Mouse (Mus musculus): Measurements from ENCODE around the gene Gm38655.
"Not testable (repeated sequence)": the region's sequence is repeated elsewhere in the genome, so short reads cannot be mapped to it uniquely, and the experiment has no call there.

The Gm38655 gene

DNA sequence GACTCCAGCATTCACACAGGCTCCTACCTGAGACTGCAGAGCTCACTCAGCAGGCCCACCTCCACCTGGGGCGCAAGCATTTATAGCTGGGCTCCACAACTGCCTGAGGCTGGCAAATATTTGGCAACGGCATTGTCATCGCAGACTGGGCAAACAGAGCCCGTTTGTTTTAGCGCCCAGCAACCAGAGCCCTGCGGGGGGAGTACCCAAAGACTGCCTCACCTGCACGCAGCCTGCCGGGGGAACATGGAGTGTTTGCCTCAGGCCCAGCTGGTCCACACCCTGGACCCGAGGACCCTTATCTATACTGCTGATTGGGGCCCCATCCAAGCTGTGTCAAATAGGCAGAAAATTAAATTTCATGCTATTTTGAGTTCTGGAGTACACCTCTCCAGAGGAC lies at the start of gene Gm38655:
Gm38655 (minus strand) TSS at position 61 of the 400 bp plus-strand sequence.
- DNase-seq (ENCODE audit: low spot score): no peak

GRCm38 (mm10) chr17:25224586-25225222 lies 49.4 kb upstream of the Gm38655 start:
- DNase-seq (ENCODE audit: low spot score): no peak

- DNase-seq (ENCODE audit: low spot score): no peak
Observed at GRCm38 (mm10) chr17:25222951-25223601, 47.8 kb upstream of the Gm38655 start.

- DNase-seq (ENCODE audit: low spot score): not testable (repeated sequence)
Observed at GRCm38 (mm10) chr17:25222504-25222940, 47.3 kb upstream of the Gm38655 start.

DNA sequence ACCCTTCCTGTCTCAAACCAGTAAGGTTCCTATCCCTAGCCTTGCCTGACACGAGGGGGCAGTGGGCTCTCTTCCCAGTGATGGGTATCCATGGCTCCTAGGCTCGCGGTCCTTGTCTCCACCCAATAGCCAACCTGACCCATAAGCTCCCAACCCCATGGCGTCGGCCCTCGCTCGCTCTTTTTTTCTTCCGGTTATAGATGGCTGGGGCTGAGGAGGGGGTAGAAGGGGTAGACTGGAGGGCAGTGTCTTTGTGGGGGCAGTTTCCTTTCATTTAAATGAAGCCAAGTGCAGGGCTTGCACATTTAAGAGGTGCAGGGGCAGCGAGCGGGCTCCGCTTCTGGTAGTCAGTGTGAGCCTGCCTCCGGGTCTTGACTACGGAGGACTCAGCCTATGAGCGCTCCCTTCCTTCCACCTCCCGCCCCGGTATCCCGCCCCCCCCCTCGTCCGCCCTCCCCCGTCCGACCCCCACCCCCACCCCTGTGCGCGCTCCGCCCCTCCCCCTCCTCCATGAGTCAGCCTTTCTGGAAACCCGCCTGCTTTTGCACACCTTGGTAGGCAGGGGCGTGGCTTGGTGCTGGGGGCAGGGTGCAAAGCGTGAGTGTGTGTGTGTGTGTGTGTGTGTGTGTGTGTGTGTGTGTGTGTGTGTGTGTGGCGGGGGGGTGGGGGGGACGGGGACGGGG lies 46.7 kb upstream of the Gm38655 start:
- peak; percentile 73 for DNase-seq (ENCODE audit: low spot score)

DNA sequence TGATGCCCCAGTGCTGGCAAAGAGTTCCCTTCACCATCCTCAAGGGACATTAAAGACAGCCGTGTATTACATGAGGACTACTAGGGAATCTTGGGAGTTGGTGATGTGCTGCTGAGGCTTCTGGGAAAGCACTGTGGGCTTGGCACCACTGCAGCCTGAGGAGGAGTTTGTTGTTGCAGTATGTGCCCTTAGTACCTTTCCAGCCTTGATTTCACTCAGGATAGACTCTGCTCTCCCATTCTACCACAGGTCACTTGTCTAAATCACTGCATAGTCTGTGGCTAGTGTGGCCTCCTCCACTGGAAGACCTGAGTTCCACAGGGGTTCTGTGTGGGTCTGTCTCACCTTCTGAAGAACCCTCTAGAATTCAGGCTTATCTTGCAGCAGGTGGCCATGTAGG lies 45.5 kb upstream of the Gm38655 start:
- DNase-seq (ENCODE audit: low spot score): no peak

- DNase-seq (ENCODE audit: low spot score): no peak
Observed at GRCm38 (mm10) chr17:25219492-25220295, 44.4 kb upstream of the Gm38655 start.

DNA sequence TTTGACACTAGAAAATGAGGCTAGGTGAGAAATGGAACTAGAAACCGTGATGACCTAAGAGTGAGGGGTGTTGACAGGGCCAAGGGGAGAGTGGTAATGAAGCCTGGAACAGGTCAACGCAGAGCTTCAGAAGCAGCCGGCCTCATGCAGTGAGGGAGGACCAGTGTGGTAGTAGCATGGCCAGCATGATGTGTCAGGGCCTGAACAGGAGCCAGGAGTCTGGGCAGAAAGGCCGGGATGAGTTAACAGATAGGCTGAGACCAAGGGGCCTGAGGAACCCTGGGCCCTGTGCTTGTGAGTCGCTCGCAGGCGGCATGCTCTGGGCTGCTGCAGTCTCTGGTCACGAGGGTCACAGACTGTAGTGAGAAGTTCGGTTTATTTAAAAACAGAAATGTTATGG lies 43.7 kb upstream of the Gm38655 start:
- DNase-seq (ENCODE audit: low spot score): no peak

GRCm38 (mm10) chr17:25215431-25215830 lies 40.2 kb upstream of the Gm38655 start:
- DNase-seq (ENCODE audit: low spot score): no peak

DNA sequence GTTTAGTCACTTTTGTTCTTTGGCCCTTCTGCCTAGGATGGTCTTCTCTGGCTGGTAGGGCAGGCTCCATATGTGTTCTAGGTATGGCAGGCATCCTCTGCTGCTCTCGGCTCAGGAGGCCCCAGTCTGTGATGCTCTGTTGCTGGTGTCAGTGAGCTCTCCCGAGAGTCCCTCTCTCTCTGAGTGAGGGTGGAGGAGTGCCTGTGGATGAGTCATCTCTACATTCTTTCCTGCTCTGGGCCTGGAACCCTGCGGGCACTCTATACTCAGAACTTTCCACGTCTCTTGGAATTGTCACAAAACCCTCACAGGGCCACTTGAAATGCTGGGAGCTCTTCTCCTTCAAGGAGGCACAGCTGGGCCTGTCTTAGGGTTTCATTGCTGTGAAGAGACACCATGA lies 36.4 kb upstream of the Gm38655 start:
- DNase-seq (ENCODE audit: low spot score): no peak

GRCm38 (mm10) chr17:25210680-25211466 lies 35.6 kb upstream of the Gm38655 start:
- no peak for DNase-seq (ENCODE audit: low spot score)

GRCm38 (mm10) chr17:25210006-25210405 lies 34.7 kb upstream of the Gm38655 start:
- no peak for DNase-seq (ENCODE audit: low spot score)

DNA sequence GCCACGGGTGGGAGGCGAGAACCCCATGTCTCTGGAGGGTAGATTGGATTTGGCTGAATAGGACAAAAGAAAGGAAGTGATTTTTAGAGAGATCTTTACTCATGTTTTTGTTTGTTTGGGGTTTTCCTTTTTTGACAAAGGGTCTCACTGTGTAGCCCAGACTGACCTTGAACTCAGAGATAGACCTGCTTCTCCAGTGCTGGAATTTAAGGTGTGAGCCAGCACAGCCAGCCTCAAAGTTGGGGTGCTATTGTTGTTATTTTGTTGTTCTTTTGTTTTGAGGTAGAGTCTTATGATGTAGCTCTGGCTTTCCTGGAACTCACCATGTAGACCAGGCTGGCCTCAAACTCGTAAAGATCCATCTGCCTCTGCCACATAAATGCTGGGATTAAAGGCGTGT lies 27.1 kb upstream of the Gm38655 start:
- DNase-seq (ENCODE audit: low spot score): no peak

DNA sequence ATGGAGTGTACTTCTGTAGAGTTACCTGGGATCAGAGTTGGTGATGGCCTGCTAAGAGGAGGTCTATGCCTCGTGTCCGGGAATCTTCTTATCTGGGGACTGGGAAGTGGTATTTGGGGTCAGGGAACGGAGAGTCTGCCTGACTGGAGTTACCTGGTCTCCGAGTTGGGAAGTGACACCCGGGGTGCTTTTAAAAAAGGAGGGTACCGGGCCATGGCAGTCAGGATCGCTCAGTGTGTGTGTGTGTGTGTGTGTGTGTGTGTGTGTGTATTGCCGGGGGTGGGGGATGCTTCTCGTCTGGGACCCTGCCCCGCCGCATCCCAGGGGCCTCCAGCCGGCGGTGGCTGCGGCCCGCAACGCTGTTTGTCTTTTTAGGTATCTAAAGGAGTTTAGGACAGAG lies 13.8 kb upstream of the Gm38655 start:
- no peak for DNase-seq (ENCODE audit: low spot score)

DNA sequence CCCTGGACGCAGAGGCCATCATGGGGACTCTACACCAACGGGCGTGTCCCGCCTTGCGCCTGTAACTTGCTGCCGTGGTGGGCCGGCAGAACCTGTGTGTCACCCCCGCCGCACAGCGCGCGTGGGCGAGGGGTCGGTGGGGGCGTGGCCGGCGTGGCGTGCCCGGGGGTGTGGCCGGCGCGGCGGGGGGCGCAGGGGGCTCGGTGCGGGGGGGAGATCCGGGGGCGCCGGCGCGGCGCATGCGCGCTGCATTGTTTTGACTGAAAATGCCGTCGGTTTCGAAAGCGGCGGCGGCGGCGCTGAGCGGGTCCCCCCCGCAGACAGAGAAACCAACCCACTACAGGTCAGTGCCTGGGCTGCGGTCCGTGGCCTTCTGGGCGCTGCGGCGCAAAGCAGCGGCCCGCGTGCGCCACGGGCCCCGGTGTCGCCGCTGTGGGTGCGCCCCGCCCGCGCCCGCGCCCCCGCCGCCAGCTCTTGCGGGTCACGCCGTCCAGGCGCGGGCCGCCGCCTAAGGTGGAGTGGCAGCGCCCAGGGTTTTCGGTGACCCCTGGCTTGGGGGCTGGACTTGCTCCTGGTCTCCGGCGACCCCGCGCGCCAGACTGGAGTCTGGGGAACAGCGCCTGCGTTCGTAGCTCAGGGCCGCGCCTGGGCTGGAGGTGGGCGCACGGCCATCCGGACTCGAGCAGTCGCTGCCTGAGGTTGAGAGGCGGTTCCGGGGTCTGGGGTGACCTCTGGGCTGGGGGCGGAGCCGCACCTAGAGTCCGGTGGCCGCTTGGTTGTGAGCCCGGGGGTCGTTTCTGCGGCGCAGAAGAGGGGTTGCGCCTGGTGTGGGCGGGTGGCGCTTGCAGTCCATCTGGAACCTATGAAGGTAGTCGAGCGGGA lies 13.1 kb upstream of the Gm38655 start, which contains the start of gene Unkl:
Unkl (plus strand) TSS at position 248 of the 882 bp plus-strand sequence.
- peak; percentile 91 for DNase-seq (ENCODE audit: low spot score)

- DNase-seq (ENCODE audit: low spot score): no peak
Observed at GRCm38 (mm10) chr17:25187784-25188149, 12.5 kb upstream of the Gm38655 start.

GRCm38 (mm10) chr17:25184961-25185360 lies 9.7 kb upstream of the Gm38655 start:
- no peak for DNase-seq (ENCODE audit: low spot score)

DNA sequence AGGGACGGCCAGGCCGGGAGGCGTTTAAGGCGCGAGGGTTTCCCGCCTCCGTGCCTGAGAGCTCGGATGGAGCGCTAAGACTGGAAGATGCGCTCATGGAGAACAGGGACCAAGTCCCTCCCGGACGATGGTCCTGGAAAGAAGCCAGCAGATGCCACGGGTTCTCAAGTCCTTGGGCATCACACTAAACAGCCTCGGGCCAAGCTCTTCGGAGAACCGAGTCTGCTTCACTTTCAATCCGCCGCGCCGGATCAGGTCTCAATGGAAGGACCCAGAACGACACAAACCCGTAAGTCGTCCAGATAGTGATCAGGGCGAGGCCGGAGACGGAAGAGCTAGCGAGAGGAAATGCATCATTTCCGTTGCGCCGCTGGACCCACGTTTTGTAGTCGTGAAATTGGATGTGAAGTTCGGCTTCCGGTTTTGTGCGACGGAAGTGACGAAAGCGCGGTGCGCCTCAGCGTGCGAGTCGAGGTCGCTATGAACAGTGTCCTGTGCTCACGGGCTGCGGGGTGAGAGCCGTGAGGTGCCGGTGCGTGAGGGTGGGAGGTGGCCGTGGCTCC lies 8.9 kb upstream of the Gm38655 start, which contains the start of gene BC003965:
BC003965 (plus strand) TSS at position 426 of the 563 bp plus-strand sequence.
- DNase-seq (ENCODE audit: low spot score): peak; percentile 98

DNA sequence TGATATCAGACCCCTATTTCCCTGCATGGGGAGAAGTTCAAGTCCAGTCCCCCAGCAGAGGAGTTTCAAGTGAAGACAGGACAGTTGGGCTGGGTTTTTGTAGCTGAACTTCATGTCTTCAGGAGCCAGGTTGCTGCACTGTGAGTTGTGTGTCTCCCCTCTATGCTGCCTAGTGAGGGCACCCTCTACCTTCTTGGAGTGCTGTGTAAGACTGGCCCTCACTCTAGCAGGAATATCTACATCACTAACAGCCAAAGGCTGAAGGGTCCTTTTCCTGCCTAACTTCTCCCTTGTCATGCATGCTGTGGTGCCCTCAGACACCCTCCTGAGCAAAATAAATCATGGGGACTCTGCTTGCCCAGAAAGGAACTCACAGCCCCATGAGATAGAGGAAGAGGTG lies 8.0 kb upstream of the Gm38655 start:
- DNase-seq (ENCODE audit: low spot score): no peak

- no peak for DNase-seq (ENCODE audit: low spot score)
Observed at GRCm38 (mm10) chr17:25172558-25172957, 2.7 kb downstream of the Gm38655 start.
